Mouse (Mus musculus) bone marrow macrophage, adult 2 months (primary cell): ENCODE data around the gene Ptchd4. TPM values are rescaled to one million over a fixed set of nuclear protein-coding genes. Genes with fewer than 3 reads are reported as not detected.

Experiments used
- H3K27ac ChIP-seq: 2 replicates; pipeline ENCODE4 v1.5.1; 2012; ENCODE audit warnings: low read depth, low read length; ENCODE audit not compliant: insufficient read depth
- H3K4me1 ChIP-seq: 2 replicates; pipeline ENCODE4 v1.6.1; 2012; ENCODE audit warnings: low read length; ENCODE audit not compliant: control insufficient read depth, insufficient read depth
- H3K4me3 ChIP-seq: 2 replicates; pipeline ENCODE4 v1.5.1; 2012; ENCODE audit warnings: mild to moderate bottlenecking, low read length, moderate library complexity; ENCODE audit not compliant: insufficient read depth
- CTCF ChIP-seq: IDR thresholded peaks from 2 replicates; pipeline ENCODE4 v1.5.1; 2012; ENCODE audit warnings: low read depth, mild to moderate bottlenecking, low read length, moderate library complexity
- POLR2A ChIP-seq: IDR thresholded peaks from 2 replicates; pipeline ENCODE4 v1.6.1; 2012; ENCODE audit warnings: mild to moderate bottlenecking, low read depth, low read length, borderline replicate concordance
- polyA plus RNA-seq: library from polyadenylated mRNA; stranded (reverse); fragments of >200 nt; gene quantifications from 2 replicates; pipeline ENCODE4 v1.2.4, GENCODE M21; 2012; ENCODE audit not compliant: missing spikeins, insufficient read depth, insufficient read length

Ptchd4 gene
- polyA plus RNA-seq, 1 experiment = not detected

GRCm38 (mm10) chr17:42549578-42549977 lies 233.8 kb downstream of the Ptchd4 start:
- no peak overlapping the region for H3K4me3 ChIP-seq
- H3K4me1 ChIP-seq = no peaks in the 10 kb centered on the region
- no peak for TF ChIP-seq POLR2A
- no peak for TF ChIP-seq CTCF
- no peak overlapping the region for H3K27ac ChIP-seq
